Mouse (Mus musculus) embryonic facial prominence, embryonic 14.5 days (tissue): ENCODE measurements at regions not wholly inside any gene's neighbourhood (a gene's known extent, or its start where the extent isn't known, plus 50 kb on each side); places are given as distances from the start of the nearest gene placed in this dataset.
"Not testable (repeated sequence)": the region's sequence is repeated elsewhere in the genome, so short reads cannot be mapped to it uniquely, and the experiment has no call there.

Experiments
- ATAC-seq: fragments of 200-750 bp; cut with Nextera tagmentation; 2 replicates; pipeline ENCODE4 v1.8.0; 2017; ENCODE audit warnings: low read depth, moderate number of reproducible peaks, moderate TSS enrichment
- DNase-seq: peaks from one replicate; pipeline ENCODE4 v3.0.0-alpha.2; 2015; ENCODE audit warnings: low spot score
- H3K27ac ChIP-seq: fragments of 300-500 bp; sonication (generic); replicated peaks from 2 replicates; pipeline ENCODE4 v1.5.1; 2014; ENCODE audit warnings: low read depth, mild to moderate bottlenecking, low read length, moderate library complexity
- H3K27me3 ChIP-seq: fragments of 300-500 bp; sonication (generic); replicated peaks from 2 replicates; pipeline ENCODE4 v1.6.1; 2014; ENCODE audit warnings: low read length; ENCODE audit not compliant: control insufficient read depth, insufficient read depth
- H3K36me3 ChIP-seq: fragments of 300-500 bp; sonication (generic); 2 replicates; pipeline ENCODE4 v1.6.1; 2014; ENCODE audit warnings: low read length, mixed read lengths; ENCODE audit not compliant: control insufficient read depth, insufficient read depth
- H3K4me1 ChIP-seq: fragments of 300-500 bp; sonication (generic); 2 replicates; pipeline ENCODE4 v1.6.1; 2014; ENCODE audit warnings: antibody characterized with exemption, low read length; ENCODE audit not compliant: control insufficient read depth, insufficient read depth
- H3K4me2 ChIP-seq: fragments of 300-500 bp; sonication (generic); 2 replicates; pipeline ENCODE4 v1.6.1; 2014; ENCODE audit warnings: low read depth, mild to moderate bottlenecking, low read length, moderate library complexity, mixed read lengths
- H3K4me3 ChIP-seq: fragments of 300-500 bp; sonication (generic); 2 replicates; pipeline ENCODE4 v1.5.1; 2014; ENCODE audit warnings: low read depth, mild to moderate bottlenecking, low read length
- H3K9ac ChIP-seq: fragments of 300-500 bp; sonication (generic); 2 replicates; pipeline ENCODE4 v1.6.1; 2014; ENCODE audit warnings: low read depth, mild to moderate bottlenecking, low read length, moderate library complexity, mixed read lengths
- H3K9me3 ChIP-seq: fragments of 300-500 bp; sonication (generic); 2 replicates; pipeline ENCODE4 v1.6.1; 2016; ENCODE audit warnings: low read length; ENCODE audit not compliant: control insufficient read depth
- WGBS: fragments of 180-500 bp; shearing (Covaris S2); extraction: QIAGEN DNeasy Blood & Tissue Kit; methylation state at CpG from one replicate; pipeline ENCODE4 v1.1.7; 2014; 5-methylcytosine and 5-hydroxymethylcytosine counted together

GRCm38 (mm10) chr3:7811301-7811700 is 1191.1 kb upstream of the 1700008P02Rik start:
- not testable (repeated sequence) for DNase-seq, H3K4me2 ChIP-seq, H3K36me3 ChIP-seq, ATAC-seq, H3K9me3 ChIP-seq, H3K4me3 ChIP-seq, H3K27ac ChIP-seq, H3K27me3 ChIP-seq, H3K4me1 ChIP-seq, H3K9ac ChIP-seq
- WGBS = 86% methylated on average over 8 of the region's 9 CpGs

DNA sequence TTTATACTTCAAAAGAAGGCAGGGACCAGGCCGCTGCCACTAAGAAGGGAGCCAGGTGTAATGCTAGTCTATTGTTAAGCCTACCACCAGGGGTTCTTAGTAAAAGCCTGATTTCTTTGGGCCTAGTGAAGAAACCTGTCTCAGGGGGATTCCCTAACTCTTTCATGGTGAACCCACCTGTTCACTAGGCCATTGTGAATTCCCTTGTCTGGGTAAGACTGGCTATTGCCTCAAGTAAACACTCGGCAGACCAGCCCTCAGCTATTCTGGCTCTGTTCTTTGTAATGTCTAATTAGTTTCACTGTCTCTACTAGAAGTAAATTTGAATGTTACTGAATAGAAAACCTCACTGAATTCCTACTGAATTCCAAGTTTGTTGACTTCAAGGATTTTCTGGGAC is 1184.9 kb upstream of the 1700008P02Rik start:
- not testable (repeated sequence) for H3K27ac ChIP-seq, H3K9me3 ChIP-seq, H3K36me3 ChIP-seq, H3K4me2 ChIP-seq, ATAC-seq, H3K4me3 ChIP-seq, H3K9ac ChIP-seq, H3K27me3 ChIP-seq, H3K4me1 ChIP-seq, DNase-seq
- 67% methylated on average over 2 of the region's 2 CpGs for WGBS

GRCm38 (mm10) chr3:7804209-7804608 is 1184.0 kb upstream of the 1700008P02Rik start:
- H3K4me2 ChIP-seq = no peak overlapping the region
- no peaks in the 10 kb centered on the region for H3K9me3 ChIP-seq
- 41% methylated on average over 1 of the region's 1 CpGs for WGBS

DNA sequence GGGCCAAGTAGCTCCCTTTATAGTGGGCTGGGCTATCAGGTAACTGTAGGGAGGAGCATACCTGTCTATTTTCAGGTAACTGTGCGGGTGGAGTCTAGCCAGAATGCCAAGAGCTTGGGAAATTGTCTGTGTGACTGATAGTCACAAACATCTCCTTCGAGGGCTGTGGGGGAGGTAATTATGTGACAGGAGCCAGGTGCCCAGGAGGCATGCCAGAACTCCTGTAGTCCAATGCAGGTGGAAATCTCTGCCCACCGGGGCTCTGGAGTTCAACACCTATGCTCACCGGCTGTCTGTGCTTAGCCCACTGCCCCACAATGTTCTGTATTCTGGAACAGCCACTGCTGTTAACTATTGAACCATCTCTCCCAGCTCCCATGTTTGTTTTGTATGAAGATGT is 1179.2 kb upstream of the 1700008P02Rik start:
- H3K4me3 ChIP-seq = no peak overlapping the region
- no peaks in the 10 kb centered on the region for H3K27me3 ChIP-seq
- ATAC-seq = no peak
- no peak overlapping the region for H3K9ac ChIP-seq
- H3K27ac ChIP-seq = no peak overlapping the region
- 76% methylated on average over 4 of the region's 4 CpGs for WGBS
- DNase-seq = no peak
- H3K4me1 ChIP-seq = 0 out of 2 replicates have a peak, but pooled peaks cover 4% of the 10 kb centered on the region
- H3K9me3 ChIP-seq = no peaks in the 10 kb centered on the region
- H3K4me2 ChIP-seq = no peak overlapping the region
- H3K36me3 ChIP-seq = no peaks in the 10 kb centered on the region

More at GRCm38 (mm10) chr3:7804209-7804608, 1184.0 kb upstream of the 1700008P02Rik start:
- Histone ChIP-seq H3K27ac (no peak overlapping the region), H3K36me3 (no peaks in the 10 kb centered on the region), H3K4me3 (no peak overlapping the region), H3K4me1 (0 out of 2 replicates have a peak, but pooled peaks cover 4% of the 10 kb centered on the region), H3K27me3 (no peaks in the 10 kb centered on the region), H3K9ac (no peak overlapping the region)
- DNase-seq = no peak
- ATAC-seq = no peak

DNA sequence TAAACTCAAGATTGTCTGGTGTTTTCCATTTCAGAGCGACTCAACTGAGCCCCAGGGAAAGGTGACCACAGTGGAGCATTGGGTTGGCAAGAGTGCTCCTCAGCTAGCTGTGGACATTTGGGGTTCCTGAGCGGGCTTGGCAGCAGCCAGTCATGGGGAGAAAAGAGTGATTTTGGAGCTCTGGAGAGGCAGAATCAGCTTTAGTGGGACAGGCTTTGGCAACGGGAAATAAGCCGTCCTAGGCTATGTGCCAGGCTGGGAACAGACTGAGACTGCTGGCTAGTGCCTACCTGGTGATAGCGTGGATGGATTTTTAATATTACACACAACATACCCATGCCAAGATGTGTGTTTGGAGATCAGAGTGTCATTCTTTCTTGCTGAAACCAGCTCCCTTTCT is 1167.4 kb upstream of the 1700008P02Rik start:
- DNase-seq (no peak), ATAC-seq (no peak)
- Histone ChIP-seq H3K4me3 (no peak overlapping the region), H3K27me3 (no peaks in the 10 kb centered on the region), H3K9ac (no peak overlapping the region), H3K36me3 (no peaks in the 10 kb centered on the region), H3K4me1 (no peaks in the 10 kb centered on the region), H3K4me2 (no peak overlapping the region), H3K27ac (no peak overlapping the region), H3K9me3 (no peaks in the 10 kb centered on the region)
- 87% methylated on average over 5 of the region's 5 CpGs for whole genome bisulfite sequencing

GRCm38 (mm10) chr3:7785096-7785495 is 1164.9 kb upstream of the 1700008P02Rik start:
- Histone ChIP-seq H3K9me3 (no peaks in the 10 kb centered on the region), H3K9ac (no peak overlapping the region), H3K4me3 (no peak overlapping the region), H3K27ac (no peak overlapping the region), H3K4me2 (no peak overlapping the region), H3K36me3 (no peaks in the 10 kb centered on the region), H3K27me3 (no peaks in the 10 kb centered on the region), H3K4me1 (no peaks in the 10 kb centered on the region)
- ATAC-seq = no peak
- DNase-seq = no peak
- 73% methylated on average over 2 of the region's 2 CpGs for WGBS

GRCm38 (mm10) chr3:7755445-7755844 is 1135.2 kb upstream of the 1700008P02Rik start:
- ATAC-seq = no peak
- no peak overlapping the region for H3K9ac ChIP-seq
- no peak overlapping the region for H3K4me3 ChIP-seq
- no peaks in the 10 kb centered on the region for H3K9me3 ChIP-seq
- H3K27me3 ChIP-seq = no peaks in the 10 kb centered on the region
- H3K27ac ChIP-seq = no peak overlapping the region
- H3K4me1 ChIP-seq = no peaks in the 10 kb centered on the region
- DNase-seq = peak; percentile 17
- no peaks in the 10 kb centered on the region for H3K36me3 ChIP-seq
- WGBS = 30% methylated on average over 4 of the region's 4 CpGs
- H3K4me2 ChIP-seq = no peak overlapping the region

DNA sequence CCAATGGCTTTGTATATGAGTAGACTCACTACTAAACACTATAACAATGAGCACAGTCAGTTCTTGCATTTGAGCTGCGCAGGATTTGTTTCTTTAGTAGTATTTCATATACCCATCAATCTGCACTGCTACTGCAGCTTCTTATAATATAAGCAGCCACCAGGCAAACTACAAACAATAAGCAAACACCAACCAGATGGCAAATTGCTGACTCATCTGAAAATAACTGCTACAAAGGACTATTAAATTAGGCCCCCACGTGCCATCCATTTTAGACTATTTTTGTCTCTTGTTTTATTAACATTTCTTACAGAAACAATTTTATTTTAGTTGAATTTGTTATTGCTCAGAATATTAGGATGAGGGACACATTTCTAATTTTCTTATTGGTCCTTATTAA is 1093.5 kb upstream of the 1700008P02Rik start:
- Histone ChIP-seq H3K36me3 (no peaks in the 10 kb centered on the region), H3K4me3 (no peak overlapping the region), H3K4me2 (no peak overlapping the region), H3K4me1 (no peaks in the 10 kb centered on the region), H3K9ac (no peak overlapping the region), H3K9me3 (no peaks in the 10 kb centered on the region), H3K27ac (no peak overlapping the region), H3K27me3 (no peaks in the 10 kb centered on the region)
- DNase-seq (peak; percentile 3), ATAC-seq (no peak)
- 75% methylated on average over 2 of the region's 2 CpGs for WGBS

DNA sequence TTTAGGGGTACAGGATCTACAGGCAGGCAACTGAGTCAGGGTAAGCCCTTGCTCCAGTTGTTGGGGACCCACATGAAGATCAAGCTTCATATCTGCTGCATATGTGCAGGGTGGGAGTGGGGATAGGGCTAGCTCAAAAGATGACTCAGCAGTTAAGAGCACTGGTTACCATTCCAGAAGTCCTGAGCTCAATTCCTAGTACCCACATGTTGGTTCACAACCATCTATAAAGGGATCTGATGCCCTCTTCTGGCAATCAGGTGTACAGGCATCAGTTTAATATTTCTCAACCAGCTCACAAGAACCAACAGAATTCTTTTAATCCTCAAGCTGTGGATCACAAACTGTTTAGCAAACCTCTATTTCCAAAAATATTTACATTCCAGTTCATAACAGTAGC is 1092.9 kb upstream of the 1700008P02Rik start:
- H3K9ac ChIP-seq = no peak overlapping the region
- no peaks in the 10 kb centered on the region for H3K27me3 ChIP-seq
- H3K4me3 ChIP-seq = no peak overlapping the region
- no peak overlapping the region for H3K4me2 ChIP-seq
- no peak overlapping the region for H3K27ac ChIP-seq
- H3K9me3 ChIP-seq = no peaks in the 10 kb centered on the region
- no peaks in the 10 kb centered on the region for H3K4me1 ChIP-seq
- ATAC-seq (no peak), DNase-seq (no peak)
- no peaks in the 10 kb centered on the region for H3K36me3 ChIP-seq
